Mouse (Mus musculus) right cerebral cortex, postnatal 4 days (tissue): ENCODE results near the gene Lmntd2.
A peak's percentile ranks its signal among the peaks of the same experiment; 100 is the strongest.

Experiments used
- DNase-seq: peaks from one replicate; pipeline ENCODE4 v3.0.0-alpha.2; 2022

The Lmntd2 gene

GRCm38 (mm10) chr7:141188733-141189132, 25.1 kb downstream of the Lmntd2 start:
- DNase-seq: no peak

DNA sequence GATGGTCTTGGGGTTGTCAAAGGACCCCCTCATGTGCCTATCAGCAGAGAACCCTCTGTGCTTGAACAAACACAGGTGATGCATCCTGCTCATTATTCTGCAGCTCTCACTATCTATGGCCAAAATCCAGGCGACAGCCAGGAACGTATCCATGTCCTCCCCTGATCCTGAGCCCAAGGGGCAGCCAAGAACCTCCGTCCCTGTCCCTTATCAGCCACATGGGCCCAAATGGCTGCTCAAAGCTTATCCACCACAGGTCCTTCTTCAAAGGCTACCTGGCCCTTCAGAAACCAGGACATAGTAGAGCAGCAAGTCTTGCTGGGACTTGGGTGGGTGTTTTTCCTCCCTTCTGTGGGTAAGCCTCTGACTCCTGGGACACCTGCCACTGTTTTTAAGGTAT, 25.7 kb downstream of the Lmntd2 start:
- no peak for DNase-seq

GRCm38 (mm10) chr7:141176173-141176572, 37.7 kb downstream of the Lmntd2 start:
- DNase-seq: peak; percentile 87

GRCm38 (mm10) chr7:141175068-141175467, 38.8 kb downstream of the Lmntd2 start:
- no peak for DNase-seq

- no peak for DNase-seq
These were observed 40.5 kb downstream of the Lmntd2 start for GRCm38 (mm10) chr7:141173323-141173850.

DNA sequence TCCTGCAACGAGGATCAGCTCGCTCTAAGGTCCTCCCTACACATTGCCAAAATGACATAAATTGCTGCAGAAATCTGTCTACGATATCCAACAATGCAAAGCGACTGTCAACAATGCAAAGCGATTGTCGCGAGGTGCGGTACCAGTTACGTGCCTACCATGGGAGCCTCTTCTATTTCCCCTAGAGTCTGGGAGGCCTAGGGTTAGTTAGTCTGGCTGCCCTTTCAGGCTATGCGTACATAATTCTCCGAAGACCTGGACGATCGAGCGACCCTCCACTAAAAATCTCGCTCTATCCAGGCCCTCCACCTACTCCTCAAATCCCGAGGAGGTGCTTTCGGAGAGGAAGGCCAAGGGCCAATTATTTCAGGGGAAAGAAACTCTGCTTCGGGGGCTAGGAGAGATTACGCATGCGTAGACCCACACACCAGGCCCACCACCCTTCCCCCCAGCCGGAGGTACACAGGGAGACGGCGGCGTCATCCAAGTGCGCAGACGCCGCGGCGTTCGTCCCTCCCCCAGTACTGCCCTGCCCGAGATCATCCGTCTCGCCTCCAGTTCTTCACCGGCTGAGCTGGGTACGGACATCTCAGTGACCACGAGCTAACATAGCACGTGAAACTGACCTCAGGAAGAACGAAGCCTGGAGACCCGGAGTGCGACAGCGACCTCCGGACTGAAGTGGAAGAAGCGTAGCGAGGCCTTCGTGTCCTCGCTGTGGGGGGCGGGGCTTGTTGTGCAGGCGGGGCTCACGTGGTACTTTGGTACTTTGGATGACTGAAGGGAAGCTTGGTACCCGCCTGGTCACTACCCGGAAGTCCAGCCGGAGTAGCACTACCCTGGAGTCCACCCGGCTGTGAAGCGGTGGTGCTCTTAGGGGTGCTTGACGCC, 41.5 kb downstream of the Lmntd2 start, which contains the start of gene Rnh1:
Rnh1 (minus strand) TSS at position 742 of the 891 bp plus-strand sequence.
- peak; percentile 91 for DNase-seq

DNA sequence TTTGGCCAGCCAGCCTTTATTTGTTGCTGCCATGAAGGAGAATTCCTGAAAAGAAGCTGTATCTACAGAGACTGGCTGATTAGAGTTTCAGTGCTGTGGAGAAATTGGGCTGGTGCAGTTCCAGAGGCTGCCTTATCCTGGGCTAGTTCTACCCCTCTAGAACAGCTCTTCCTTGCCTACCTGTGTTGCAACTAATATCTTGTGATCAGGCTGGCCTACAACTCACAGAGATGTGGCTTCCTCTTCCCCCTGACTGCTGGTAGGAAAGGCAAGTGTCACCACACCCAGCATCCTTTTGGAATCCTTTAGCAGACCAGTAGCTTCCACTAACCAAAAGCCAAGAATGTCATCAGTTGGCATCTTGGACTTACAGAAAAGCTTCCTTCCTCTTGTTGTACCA, 44.0 kb downstream of the Lmntd2 start:
- no peak for DNase-seq

DNA sequence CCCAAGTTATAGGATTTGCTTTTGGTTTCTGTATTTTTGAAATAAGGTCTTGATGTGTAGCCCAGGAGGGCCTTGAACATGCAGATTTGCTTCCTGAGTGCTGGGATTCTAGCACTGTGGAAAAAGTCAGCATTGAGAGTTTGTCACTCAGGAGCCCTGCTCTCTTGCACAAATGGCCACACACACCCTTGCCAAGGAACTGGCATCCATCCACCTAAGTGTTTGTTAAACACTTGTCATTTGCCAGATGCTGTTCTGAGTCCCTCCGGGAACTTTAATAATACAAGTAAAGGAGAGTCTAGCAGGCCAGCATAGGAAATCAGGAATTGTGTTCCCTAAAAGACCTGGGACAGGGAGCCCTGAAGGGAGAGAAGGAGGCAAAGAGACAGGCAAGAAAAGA, 44.6 kb downstream of the Lmntd2 start:
- DNase-seq: no peak

GRCm38 (mm10) chr7:141168518-141168953, 45.3 kb downstream of the Lmntd2 start:
- DNase-seq: no peak

- DNase-seq: no peak
These were observed 45.9 kb downstream of the Lmntd2 start for GRCm38 (mm10) chr7:141167901-141168517.

DNA sequence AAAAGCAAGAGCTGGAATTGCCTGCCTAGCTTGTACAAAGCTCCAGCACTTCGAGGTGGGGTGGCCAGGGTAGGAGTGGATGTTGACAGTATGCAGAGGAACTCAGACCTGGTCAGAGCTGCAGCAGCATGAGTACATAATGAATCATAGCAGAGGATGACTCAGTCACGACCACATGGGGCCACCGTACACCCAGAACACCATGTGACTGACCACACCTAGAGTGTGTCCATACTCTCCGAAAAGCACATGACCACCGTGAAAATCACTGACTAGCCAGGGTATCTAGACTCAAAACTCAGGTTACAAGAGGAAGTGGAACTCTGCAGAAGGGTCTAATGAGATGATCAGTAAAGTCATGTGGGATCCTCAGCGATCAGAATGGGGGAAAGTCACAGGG, 49.0 kb downstream of the Lmntd2 start:
- DNase-seq: no peak

DNA sequence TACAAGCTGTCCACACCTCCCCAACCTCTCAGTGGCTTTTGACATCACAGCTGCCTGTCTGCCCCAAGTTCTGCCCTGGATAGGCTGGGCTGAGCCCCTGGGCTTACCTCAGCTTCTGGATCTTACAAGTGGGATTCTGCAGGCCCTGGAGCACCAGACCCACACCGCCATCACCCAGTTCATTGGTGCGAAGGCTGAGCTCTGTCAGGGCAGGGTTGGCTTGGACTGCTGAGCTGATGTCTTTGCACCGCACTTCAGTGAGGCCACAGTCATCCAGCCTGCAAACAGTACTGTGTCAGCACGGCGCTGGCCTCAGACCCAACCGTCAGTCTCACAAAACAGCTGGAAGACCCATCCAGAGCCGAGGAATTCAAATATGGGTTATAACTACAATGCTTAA, 49.5 kb downstream of the Lmntd2 start:
- DNase-seq: no peak
